Mouse (Mus musculus) G1E-ER4 (cell line): Measurements from ENCODE around the gene 1700001C19Rik. TPM values are rescaled to one million over a fixed set of nuclear protein-coding genes. Genes with fewer than 3 reads are reported as not detected.

Experiments
- GATA1 ChIP-seq: IDR thresholded peaks from one replicate; pipeline ENCODE4 v1.8.0; 2012; ENCODE audit warnings: low read length, inconsistent platforms
- polyA plus RNA-seq: library from polyadenylated mRNA; stranded (reverse); fragments of >175 nt; gene quantifications from 2 replicates; pipeline ENCODE4 v1.2.3, GENCODE M21; 2012

The 1700001C19Rik gene
- polyA plus RNA-seq, 1 experiment, result not detected

DNA sequence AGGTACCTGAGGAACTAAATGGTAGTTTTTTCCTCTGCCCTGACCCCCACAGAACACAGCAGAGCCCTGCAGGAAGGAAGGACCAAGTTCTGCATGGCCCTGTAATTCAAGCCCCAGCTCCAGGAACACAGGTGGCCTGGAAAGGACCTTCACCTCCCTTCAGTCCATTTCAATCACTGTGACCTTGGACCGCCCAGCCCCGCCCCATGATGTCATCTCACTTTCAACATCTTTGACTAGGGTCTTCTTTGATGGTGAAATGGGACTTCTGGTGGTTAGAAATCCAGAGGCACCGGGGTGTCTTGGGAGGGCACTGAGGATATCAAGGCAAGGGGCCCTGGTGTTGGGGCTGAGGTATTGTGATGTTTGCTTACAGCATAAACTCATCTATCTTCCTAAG is 15.6 kb downstream of the 1700001C19Rik start:
- TF ChIP-seq GATA1, result no peak

- no peak for TF ChIP-seq GATA1
Observed at GRCm38 (mm10) chr17:47420195-47420594, 17.0 kb downstream of the 1700001C19Rik start.

GRCm38 (mm10) chr17:47408558-47408898 is 28.6 kb downstream of the 1700001C19Rik start:
- no peak for TF ChIP-seq GATA1

DNA sequence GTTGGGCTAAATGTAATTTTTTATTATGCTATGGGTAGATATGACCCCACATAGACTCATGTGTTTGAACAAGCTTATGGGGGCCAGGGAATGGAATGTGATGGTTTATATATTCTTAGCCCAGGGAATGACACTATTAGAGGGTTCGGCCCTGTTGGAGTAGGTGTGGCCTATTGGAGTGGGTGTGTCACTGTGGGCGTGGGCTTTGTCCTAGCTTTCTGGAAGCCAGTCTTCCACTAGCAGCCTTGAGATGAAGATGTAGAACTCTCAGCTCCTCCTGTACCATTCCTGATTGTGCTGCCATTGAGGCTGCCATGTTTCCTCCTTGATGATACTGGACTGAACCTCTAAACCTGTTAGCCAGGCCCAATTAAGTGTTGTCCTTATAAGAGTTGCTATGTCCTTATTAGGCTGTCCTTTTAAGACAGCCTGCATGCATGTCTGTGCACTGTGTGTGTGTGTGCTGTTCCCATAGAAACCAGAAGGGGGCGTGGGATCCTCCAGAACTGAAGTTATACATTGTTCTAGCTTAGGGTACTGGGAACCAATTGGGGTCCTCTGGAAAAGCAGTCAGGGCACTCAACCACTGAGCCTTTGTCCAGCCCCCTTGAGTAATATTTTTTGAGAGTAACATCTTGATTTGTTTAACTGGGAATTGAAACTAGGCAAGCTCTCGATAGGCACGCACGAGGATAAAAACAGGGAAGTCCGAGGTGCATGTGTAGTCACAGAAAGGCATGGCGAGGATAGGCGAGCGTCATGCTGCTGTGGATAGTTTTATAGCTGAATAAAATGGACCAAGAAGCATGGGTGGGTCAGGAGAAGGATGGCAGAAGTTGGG is 29.2 kb downstream of the 1700001C19Rik start:
- no peak for TF ChIP-seq GATA1

GRCm38 (mm10) chr17:47400451-47400850 is 36.7 kb downstream of the 1700001C19Rik start, which contains the start of gene Guca1a:
Guca1a (minus strand) TSS chr17:47400584.
- no peak for TF ChIP-seq GATA1

DNA sequence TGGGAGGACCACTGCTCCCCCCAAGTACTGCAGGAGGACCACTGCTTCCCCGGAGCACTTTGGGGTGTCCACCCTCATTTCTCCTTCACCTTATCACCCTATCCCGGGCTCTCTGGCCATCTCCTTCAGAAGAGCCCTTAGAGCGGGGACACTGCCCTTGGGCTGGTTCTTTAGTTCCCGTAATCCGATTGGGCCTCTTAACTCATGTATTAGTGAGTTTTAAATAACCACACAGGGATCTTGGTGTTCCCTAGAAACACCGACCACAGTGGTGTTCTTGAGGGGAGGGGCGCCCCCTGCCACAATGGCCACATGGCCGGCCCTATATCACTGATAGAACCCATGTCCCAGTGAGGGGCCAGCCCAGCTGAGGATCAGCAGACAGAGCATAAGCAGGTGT is 38.1 kb downstream of the 1700001C19Rik start:
- no peak for TF ChIP-seq GATA1

DNA sequence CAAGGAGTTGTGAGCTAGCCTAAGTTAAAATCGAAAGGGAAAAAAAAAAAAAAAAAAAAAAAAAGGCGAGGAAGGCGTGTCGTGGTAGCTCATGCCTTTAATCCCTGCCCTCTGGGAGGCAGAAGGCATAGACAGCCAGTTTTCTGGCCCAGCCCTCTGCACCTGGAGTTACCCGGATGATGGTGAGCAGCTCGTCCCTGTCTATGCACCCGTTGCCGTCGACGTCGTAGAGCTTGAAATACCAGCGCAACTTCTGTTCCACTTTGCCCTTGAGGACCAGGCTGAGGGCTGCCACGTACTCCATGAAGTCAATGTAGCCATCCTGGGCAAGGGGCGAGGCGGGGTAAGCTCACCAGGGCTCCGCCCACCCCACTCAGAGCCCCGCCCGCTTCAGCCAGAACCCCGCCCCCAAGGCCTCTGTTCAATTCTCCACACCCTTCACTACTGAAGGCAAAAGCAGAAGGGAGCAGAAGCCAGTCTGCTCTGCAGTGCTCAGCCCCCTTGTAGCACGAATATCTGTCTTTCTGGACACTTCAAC is 41.7 kb downstream of the 1700001C19Rik start:
- TF ChIP-seq GATA1, result no peak

DNA sequence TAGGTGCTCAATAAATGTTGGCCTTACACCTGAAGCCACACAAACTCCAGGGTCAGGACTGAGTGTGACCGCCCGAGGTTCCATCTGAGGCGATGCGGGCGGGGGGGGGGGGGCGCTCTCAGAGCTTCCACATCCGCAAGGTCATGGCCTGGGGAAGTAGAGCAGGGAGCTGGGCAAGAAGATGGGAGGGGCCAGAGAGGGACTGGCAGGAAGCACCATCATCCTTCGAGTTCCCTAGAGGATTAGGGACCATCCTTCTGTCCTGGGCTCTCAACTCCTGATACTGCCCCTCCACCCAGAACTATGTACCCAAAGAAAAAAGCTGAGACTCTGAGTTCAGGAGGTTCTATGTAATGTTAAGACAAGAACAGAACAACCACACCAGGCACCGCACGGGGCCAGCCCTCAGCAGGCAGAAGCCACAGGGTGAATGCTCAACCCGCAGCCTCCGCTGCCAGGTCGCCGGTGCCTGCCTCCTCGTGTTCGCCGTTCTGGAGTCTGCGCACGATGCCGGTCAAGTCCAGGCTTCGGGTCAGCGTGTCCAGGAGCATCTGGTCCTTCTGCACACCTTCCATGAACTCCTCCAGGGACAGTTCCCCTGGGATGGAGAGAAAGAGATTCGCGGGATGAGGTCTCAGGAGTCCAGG is 42.8 kb downstream of the 1700001C19Rik start:
- TF ChIP-seq GATA1, result no peak

DNA sequence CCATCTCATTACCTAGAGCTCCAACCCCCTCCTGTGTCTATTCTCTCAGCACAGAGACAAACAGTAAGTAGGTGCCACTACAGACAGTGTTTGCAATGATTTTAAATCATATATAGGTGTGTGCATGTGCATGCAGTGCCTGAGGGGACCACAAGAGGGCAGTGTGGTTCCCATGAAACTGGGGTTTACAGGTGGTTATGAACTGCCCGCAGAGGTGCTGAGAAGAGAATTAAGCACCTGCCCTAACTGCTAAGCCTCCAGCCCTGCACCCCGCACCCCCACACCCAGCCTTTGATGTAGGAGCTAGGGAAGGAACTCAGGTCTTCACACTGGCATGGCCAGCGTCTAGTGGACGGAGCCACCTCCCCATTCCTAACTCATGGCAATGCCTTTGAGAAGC is 50.5 kb downstream of the 1700001C19Rik start:
- TF ChIP-seq GATA1, result no peak

GRCm38 (mm10) chr17:47385145-47385544 is 52.0 kb downstream of the 1700001C19Rik start, which contains the start of gene Guca1b:
Guca1b (plus strand) TSS chr17:47385393.
- no peak for TF ChIP-seq GATA1

- no peak for TF ChIP-seq GATA1
Observed at GRCm38 (mm10) chr17:47384064-47384463, 53.1 kb downstream of the 1700001C19Rik start.

DNA sequence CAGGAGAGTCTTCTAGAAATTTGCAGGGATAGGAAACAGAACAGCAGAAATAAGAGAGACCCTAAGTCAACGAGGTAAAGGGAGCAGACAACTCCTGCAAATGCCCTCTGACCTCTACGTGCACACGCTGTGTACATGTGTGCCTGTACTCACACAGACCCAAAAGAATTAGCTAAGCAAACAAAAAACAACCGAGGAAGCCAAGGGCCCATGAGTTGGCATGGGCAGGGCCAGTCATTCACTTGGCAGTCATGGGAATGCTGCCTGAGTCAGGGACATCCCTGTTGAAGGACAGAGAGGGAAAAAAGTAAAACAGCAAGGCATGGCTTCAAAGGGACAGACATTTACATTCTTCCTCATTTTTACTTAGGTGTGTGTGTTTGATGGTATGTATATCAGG is 53.9 kb downstream of the 1700001C19Rik start:
- no peak for TF ChIP-seq GATA1

DNA sequence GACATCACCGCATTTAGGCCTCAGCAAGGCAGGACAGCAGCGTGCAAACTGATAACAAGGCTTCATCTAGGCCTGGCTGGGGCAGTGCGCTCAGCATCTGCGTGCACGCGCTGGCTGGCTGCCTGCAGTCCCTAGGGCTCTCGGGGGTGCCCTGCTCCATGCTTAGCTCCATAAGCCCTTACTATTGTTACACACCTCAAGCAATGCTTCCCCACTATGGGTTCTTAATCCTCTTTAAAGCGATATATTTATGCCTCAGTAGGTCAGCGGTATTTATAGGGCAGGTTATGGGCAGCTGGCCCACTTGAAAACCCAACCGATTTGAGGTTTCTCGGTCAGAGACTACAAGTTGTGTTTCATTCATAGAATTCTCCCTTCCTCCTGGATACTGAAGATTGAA is 55.3 kb downstream of the 1700001C19Rik start:
- no peak for TF ChIP-seq GATA1

GRCm38 (mm10) chr17:47378133-47378532 is 59.0 kb downstream of the 1700001C19Rik start:
- no peak for TF ChIP-seq GATA1

- no peak for TF ChIP-seq GATA1
Observed at GRCm38 (mm10) chr17:47376779-47377280, 60.3 kb downstream of the 1700001C19Rik start.

DNA sequence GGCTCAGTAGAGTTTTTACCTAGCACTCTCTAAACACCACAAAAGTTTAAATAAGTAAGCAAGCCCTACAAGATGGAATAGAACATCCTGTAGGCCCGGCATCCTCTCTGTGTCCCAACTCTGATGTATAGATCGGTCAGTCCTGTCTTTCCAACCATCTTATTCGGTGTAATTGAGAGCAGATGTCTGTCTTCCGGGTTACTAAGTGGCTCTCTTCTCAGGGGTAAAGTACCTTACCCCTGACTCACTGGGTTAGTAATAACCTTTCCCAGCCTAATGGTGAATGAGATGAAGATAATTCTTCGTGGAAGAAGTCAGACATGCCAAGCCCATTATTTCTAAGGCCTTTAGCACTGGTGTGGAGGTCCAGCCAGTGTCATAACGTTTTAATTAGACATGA is 63.2 kb downstream of the 1700001C19Rik start:
- TF ChIP-seq GATA1, result no peak
